Mouse (Mus musculus) MEL (cell line): Measurements from ENCODE around the gene Chd3. TPM values are rescaled to one million over a fixed set of nuclear protein-coding genes. Genes with fewer than 3 reads are reported as not detected.

Experiments used
- DNase-seq: peaks from one replicate; pipeline ENCODE4 v3.0.0; 2011; ENCODE audit warnings: low read depth, low spot score
- H3K27ac ChIP-seq: 2 replicates; pipeline ENCODE4 v1.5.1; 2012; ENCODE audit warnings: low read depth, mild to moderate bottlenecking, control low read depth, low read length, moderate library complexity; ENCODE audit not compliant: control insufficient read depth
- H3K27me3 ChIP-seq, 2 experiments: fragments of 150-350 bp in 1 of 2; sonication (generic) in 1 of 2; 2 replicates each; pipeline ENCODE4 v1.6.1; 2012; ENCODE audit warnings: low read length in 2 of 2, mild to moderate bottlenecking in 2 of 2, improper control_type of control experiment in 1 of 2, moderate library complexity in 1 of 2; ENCODE audit not compliant: insufficient read depth in 2 of 2, control insufficient read depth in 1 of 2
- H3K36me3 ChIP-seq, 2 experiments: 2 replicates each; pipeline ENCODE4 v1.6.1; 2012 to 2014; ENCODE audit warnings: low read length in 2 of 2, improper control_type of control experiment in 1 of 2, inconsistent platforms in 1 of 2, mild to moderate bottlenecking in 1 of 2; ENCODE audit not compliant: insufficient read depth in 2 of 2, control insufficient read depth in 1 of 2
- H3K4me1 ChIP-seq, 2 experiments: fragments of 150-350 bp in 1 of 2; sonication (generic) in 1 of 2; 2 replicates each; pipeline ENCODE4 v1.6.1; 2012; ENCODE audit warnings: low read length in 2 of 2, improper control_type of control experiment in 1 of 2, mild to moderate bottlenecking in 1 of 2; ENCODE audit not compliant: insufficient read depth in 2 of 2, control insufficient read depth in 1 of 2
- H3K4me3 ChIP-seq, 2 experiments: fragments of 150-350 bp in 1 of 2; sonication (generic) in 1 of 2; 2 replicates each; pipeline ENCODE4 v1.5.1; 2012; ENCODE audit warnings: low read depth in 2 of 2, low read length in 2 of 2, mild to moderate bottlenecking in 2 of 2, moderate library complexity in 2 of 2, control low read depth in 1 of 2, improper control_type of control experiment in 1 of 2; ENCODE audit not compliant: control insufficient read depth in 1 of 2, insufficient read depth in 1 of 2
- H3K79me2 ChIP-seq: 2 replicates; pipeline ENCODE4 v1.6.1; 2012; ENCODE audit warnings: mild to moderate bottlenecking, low read length, moderate library complexity; ENCODE audit not compliant: control insufficient read depth, poor library complexity, insufficient read depth
- H3K9ac ChIP-seq: 2 replicates; pipeline ENCODE4 v1.6.1; 2012; ENCODE audit warnings: low read depth, mild to moderate bottlenecking, control low read depth, low read length, moderate library complexity; ENCODE audit not compliant: control insufficient read depth, poor library complexity, severe bottlenecking
- H3K9me3 ChIP-seq: fragments of 150-350 bp; sonication (generic); replicated peaks from 2 replicates; pipeline ENCODE4 v1.6.1; 2012; ENCODE audit warnings: mild to moderate bottlenecking, low read length, improper control_type of control experiment, moderate library complexity; ENCODE audit not compliant: insufficient read depth
- CHD1 ChIP-seq: IDR thresholded peaks from 2 replicates; pipeline ENCODE4 v1.6.1; 2012; ENCODE audit warnings: low read depth, mild to moderate bottlenecking, inconsistent platforms, low read length, improper control_type of control experiment
- CHD2 ChIP-seq: IDR thresholded peaks from 2 replicates; pipeline ENCODE4 v1.6.1; 2011; ENCODE audit warnings: low read length, improper control_type of control experiment
- CTCF ChIP-seq, 3 experiments: IDR thresholded peaks in 2 of 3; conservative IDR thresholded peaks in 1 of 3; 2 replicates each; pipeline ENCODE4 v1.5.1; 2011 to 2012; ENCODE audit warnings: low read length in 3 of 3, low read depth in 2 of 3, mild to moderate bottlenecking in 2 of 3, improper control_type of control experiment in 1 of 3, inconsistent platforms in 1 of 3, mixed read lengths in 1 of 3, moderate library complexity in 1 of 3; ENCODE audit not compliant: control insufficient read depth in 1 of 3, insufficient read depth in 1 of 3, poor library complexity in 1 of 3, severe bottlenecking in 1 of 3
- E2F4 ChIP-seq: IDR thresholded peaks from 2 replicates; pipeline ENCODE4 v1.6.1; 2011; ENCODE audit warnings: low read depth, low read length, improper control_type of control experiment, borderline replicate concordance
- ELF1 ChIP-seq: IDR thresholded peaks from 2 replicates; pipeline ENCODE4 v1.6.1; 2014; ENCODE audit warnings: low read depth, mild to moderate bottlenecking, inconsistent platforms, low read length, improper control_type of control experiment, moderate library complexity
- EP300 ChIP-seq, 2 experiments: IDR thresholded peaks; 2 replicates each; pipeline ENCODE4 v1.6.1; 2011; ENCODE audit warnings: improper control_type of control experiment in 2 of 2, low read length in 2 of 2, low read depth in 1 of 2, mild to moderate bottlenecking in 1 of 2
- ETS1 ChIP-seq: IDR thresholded peaks from 2 replicates; pipeline ENCODE4 v1.6.1; 2012; ENCODE audit warnings: low read depth, mild to moderate bottlenecking, inconsistent platforms, low read length, improper control_type of control experiment, moderate library complexity
- GABPA ChIP-seq: IDR thresholded peaks from 2 replicates; pipeline ENCODE4 v1.6.1; 2012; ENCODE audit warnings: low read depth, mild to moderate bottlenecking, inconsistent platforms, low read length, improper control_type of control experiment, moderate library complexity
- HCFC1 ChIP-seq: IDR thresholded peaks from 2 replicates; pipeline ENCODE4 v1.6.1; 2012; ENCODE audit warnings: low read depth, mild to moderate bottlenecking, inconsistent platforms, low read length, improper control_type of control experiment, moderate library complexity
- JUND ChIP-seq: IDR thresholded peaks from 2 replicates; pipeline ENCODE4 v1.6.1; 2011; ENCODE audit warnings: low read depth, mild to moderate bottlenecking, improper control_type of control experiment, low read length
- KAT2A ChIP-seq: conservative IDR thresholded peaks from 2 replicates; pipeline ENCODE4 v1.6.1; 2012; ENCODE audit warnings: low read depth, low read length, improper control_type of control experiment, inconsistent platforms
- MAFK ChIP-seq: IDR thresholded peaks from 2 replicates; pipeline ENCODE4 v1.6.1; 2011; ENCODE audit warnings: low read depth, mild to moderate bottlenecking, low read length, improper control_type of control experiment, borderline replicate concordance
- MAZ ChIP-seq: IDR thresholded peaks from 2 replicates; pipeline ENCODE4 v1.6.1; 2012; ENCODE audit warnings: low read depth, mild to moderate bottlenecking, inconsistent platforms, low read length, improper control_type of control experiment
- MEF2A ChIP-seq: IDR thresholded peaks from 2 replicates; pipeline ENCODE4 v1.6.1; 2014; ENCODE audit warnings: low read depth, mild to moderate bottlenecking, inconsistent platforms, low read length, improper control_type of control experiment; ENCODE audit not compliant: poor library complexity, insufficient replicate concordance, severe bottlenecking; ENCODE audit errors: extremely low read depth
- MXI1 ChIP-seq: IDR thresholded peaks from 2 replicates; pipeline ENCODE4 v1.6.1; 2011; ENCODE audit warnings: mild to moderate bottlenecking, low read depth, low read length, improper control_type of control experiment
- MYB ChIP-seq: IDR thresholded peaks from 2 replicates; pipeline ENCODE4 v1.6.1; 2011; ENCODE audit warnings: mild to moderate bottlenecking, low read depth, low read length, improper control_type of control experiment
- MYC ChIP-seq: IDR thresholded peaks from 2 replicates; pipeline ENCODE4 v1.6.1; 2011; ENCODE audit warnings: low read depth, mild to moderate bottlenecking, low read length, improper control_type of control experiment, moderate library complexity
- NELFE ChIP-seq: IDR thresholded peaks from 2 replicates; pipeline ENCODE4 v1.6.1; 2011; ENCODE audit warnings: low read depth, low read length, improper control_type of control experiment
- NRF1 ChIP-seq: IDR thresholded peaks from 2 replicates; pipeline ENCODE4 v1.6.1; 2014; ENCODE audit warnings: low read depth, mild to moderate bottlenecking, inconsistent platforms, low read length, improper control_type of control experiment, moderate library complexity; ENCODE audit not compliant: poor library complexity, insufficient read depth, severe bottlenecking
- POLR2A ChIP-seq, 2 experiments: IDR thresholded peaks; 2 replicates each; pipeline ENCODE4 v1.6.1; 2011 to 2012; ENCODE audit warnings: low read length in 2 of 2, mild to moderate bottlenecking in 2 of 2, control low read depth in 1 of 2, improper control_type of control experiment in 1 of 2, low read depth in 1 of 2, moderate library complexity in 1 of 2; ENCODE audit not compliant: control insufficient read depth in 1 of 2, insufficient read depth in 1 of 2, poor library complexity in 1 of 2
- POLR2AphosphoS2 ChIP-seq: IDR thresholded peaks from 2 replicates; pipeline ENCODE4 v1.6.1; 2011; ENCODE audit warnings: low read length, improper control_type of control experiment
- POLR2AphosphoS5 ChIP-seq: IDR thresholded peaks from 2 replicates; pipeline ENCODE4 v1.6.1; 2012; ENCODE audit warnings: low read depth, borderline replicate concordance, mild to moderate bottlenecking, inconsistent platforms, low read length, moderate library complexity, mixed read lengths
- RAD21 ChIP-seq: IDR thresholded peaks from 2 replicates; pipeline ENCODE4 v1.6.1; 2011; ENCODE audit warnings: mild to moderate bottlenecking, low read depth, low read length, improper control_type of control experiment
- RCOR1 ChIP-seq: IDR thresholded peaks from 2 replicates; pipeline ENCODE4 v1.6.1; 2012; ENCODE audit warnings: low read depth, mild to moderate bottlenecking, inconsistent platforms, low read length, improper control_type of control experiment
- SIN3A ChIP-seq: IDR thresholded peaks from 2 replicates; pipeline ENCODE4 v1.6.1; 2012; ENCODE audit warnings: low read length, improper control_type of control experiment, inconsistent platforms
- SMC3 ChIP-seq: IDR thresholded peaks from 2 replicates; pipeline ENCODE4 v1.6.1; 2011; ENCODE audit warnings: low read depth, low read length, improper control_type of control experiment
- TBP ChIP-seq: IDR thresholded peaks from 2 replicates; pipeline ENCODE4 v1.8.0; 2011; ENCODE audit warnings: low read depth, low read length, improper control_type of control experiment
- TCF12 ChIP-seq: IDR thresholded peaks from 2 replicates; pipeline ENCODE4 v1.6.1; 2014; ENCODE audit warnings: low read depth, mild to moderate bottlenecking, inconsistent platforms, low read length, improper control_type of control experiment, moderate library complexity
- UBTF ChIP-seq: IDR thresholded peaks from 2 replicates; pipeline ENCODE4 v1.6.1; 2012; ENCODE audit warnings: low read depth, mild to moderate bottlenecking, inconsistent platforms, low read length, improper control_type of control experiment, moderate library complexity, borderline replicate concordance; ENCODE audit not compliant: insufficient read depth
- USF1 ChIP-seq: IDR thresholded peaks from 2 replicates; pipeline ENCODE4 v1.6.1; 2014; ENCODE audit warnings: low read depth, mild to moderate bottlenecking, inconsistent platforms, low read length, improper control_type of control experiment, moderate library complexity
- USF2 ChIP-seq, 2 experiments: IDR thresholded peaks; 2 replicates each; pipeline ENCODE4 v1.6.1; 2011 to 2012; ENCODE audit warnings: improper control_type of control experiment in 2 of 2, low read length in 2 of 2, borderline replicate concordance in 1 of 2, inconsistent platforms in 1 of 2, low read depth in 1 of 2, mild to moderate bottlenecking in 1 of 2; ENCODE audit not compliant: insufficient read depth in 1 of 2
- ZC3H11A ChIP-seq: IDR thresholded peaks from 2 replicates; pipeline ENCODE4 v1.6.1; 2012; ENCODE audit warnings: low read depth, mild to moderate bottlenecking, inconsistent platforms, low read length, improper control_type of control experiment
- ZKSCAN1 ChIP-seq: IDR thresholded peaks from 2 replicates; pipeline ENCODE4 v1.6.1; 2012; ENCODE audit warnings: low read depth, mild to moderate bottlenecking, inconsistent platforms, low read length, improper control_type of control experiment, moderate library complexity
- ZNF384 ChIP-seq: IDR thresholded peaks from 2 replicates; pipeline ENCODE4 v1.6.1; 2012; ENCODE audit warnings: low read depth, mild to moderate bottlenecking, inconsistent platforms, low read length, improper control_type of control experiment
- polyA plus RNA-seq, 2 experiments: library from polyadenylated mRNA; stranded (reverse) in 1 of 2; unstranded in 1 of 2; fragments of >175 nt in 1 of 2; fragments of >200 nt in 1 of 2; gene quantifications; 2 replicates each; pipeline versions ENCODE4 v1.2.1 to v1.2.4; 2012; ENCODE audit warnings: low replicate concordance in 2 of 2, low read depth in 1 of 2; ENCODE audit not compliant: insufficient read length in 2 of 2, insufficient read depth in 1 of 2, missing spikeins in 1 of 2
- total RNA-seq: library from RNA; depleted of rRNA; stranded (reverse); fragments of 300-350 nt; gene quantifications from 2 replicates; pipeline ENCODE4 v1.2.3, GENCODE M21; 2012

Gene Chd3
- total and polyA plus RNA-seq, 3 experiments: 37.3 to 84.9 TPM; not detected in 1

GRCm38 (mm10) chr11:69408541-69409377 lies 39.6 kb upstream of the Chd3 start:
- Histone ChIP-seq H3K4me1 (peaks cover 11 to 25% of the 10 kb centered on the region in 2 experiments), H3K36me3 (peaks cover 0 to 20% of the 10 kb centered on the region in 2 experiments; a peak in 3 of 4 replicates), H3K79me2 (peaks cover 48% of the 10 kb centered on the region), H3K4me3 (peak overlapping the region; percentile 68 to 79), H3K9ac (peak overlapping the region; percentile 72), H3K27ac (peak overlapping the region; percentile 81), H3K9me3 (no peaks in the 10 kb centered on the region), H3K27me3 (no peaks in the 10 kb centered on the region)
- peak; percentile 99 for DNase-seq
- TF ChIP-seq ZKSCAN1 (no peak), CTCF (IDR thresholded peaks at IDR 0.05 in 2 of 3, conservative IDR thresholded peaks at IDR 0.05 in 1 of 3; ENCODE audit: control insufficient read depth in 1 of 3, insufficient read depth in 1 of 3, low read depth in 2 of 3, low read length in 3 of 3, poor library complexity in 1 of 3, severe bottlenecking in 1 of 3) (no peak), NRF1 (no peak), MXI1 (no peak), USF2 (IDR thresholded peaks at IDR 0.05; ENCODE audit: borderline replicate concordance in 1 of 2, insufficient read depth in 1 of 2, low read depth in 1 of 2, low read length in 2 of 2) (no peak), NELFE (peak; percentile 54), ZC3H11A (no peak), SMC3 (0 out of 2 replicates have a peak, but pooled peaks have one; percentile 6), MYB (no peak), SIN3A (peak; percentile 50; the same call in 1 of the 2 replicates), ETS1 (no peak; the same call in 1 of the 2 replicates), TBP (peak; percentile 71), POLR2AphosphoS5 (no peak), CHD2 (peak; percentile 41), TCF12 (no peak; the same call in 1 of the 2 replicates), POLR2AphosphoS2 (no peak), USF1 (no peak), ELF1 (0 out of 2 replicates have a peak, but pooled peaks have one; percentile 15), MAZ (no peak), JUND (0 out of 2 replicates have a peak, but pooled peaks have one; percentile 50), E2F4 (peak; percentile 56; the same call in 1 of the 2 replicates), GABPA (0 out of 2 replicates have a peak, but pooled peaks have one; percentile 30), MEF2A (no peak), POLR2A (IDR thresholded peaks at IDR 0.05; ENCODE audit: control insufficient read depth in 1 of 2, insufficient read depth in 1 of 2, low read depth in 1 of 2, low read length in 2 of 2, poor library complexity in 1 of 2) (peak in 1 of 2 experiments; percentile 83; a peak in 2 of 4 replicates), EP300 (IDR thresholded peaks at IDR 0.05; ENCODE audit: low read depth in 1 of 2, low read length in 2 of 2) (no peak), RAD21 (no peak), MYC (no peak; the same call in 1 of the 2 replicates), KAT2A (peak; percentile 39; the same call in 1 of the 2 replicates), MAFK (0 out of 2 replicates have a peak, but pooled peaks have one; percentile 28), ZNF384 (no peak), UBTF (0 out of 2 replicates have a peak, but pooled peaks have one; percentile 5), RCOR1 (no peak; the same call in 1 of the 2 replicates), HCFC1 (no peak), CHD1 (no peak; the same call in 1 of the 2 replicates)
